Mouse (Mus musculus): ENCODE results near the gene Hemgn. TPM values are rescaled to one million over a fixed set of nuclear protein-coding genes. Genes with fewer than 3 reads are reported as not detected.

Gene Hemgn
- polyA plus RNA-seq, 1 experiment from 2014 or later: 17.6 TPM

Other genes with a start within 250 kb of the Hemgn start
- 18.0 and 20.8 TPM in 2 replicates for gene Xpa, start 217.2 kb downstream of the Hemgn start, polyA plus RNA-seq (2015; fragmentation: Nextera tagmentation; extraction: Ambion mirVana)
- 0.26 and 0.31 TPM in 2 replicates for gene Foxe1, start 69.9 kb downstream of the Hemgn start, polyA plus RNA-seq (2015; fragmentation: Nextera tagmentation; extraction: Ambion mirVana)
- gene Trmo, start 24.1 kb downstream of the Hemgn start, polyA plus RNA-seq (2015; fragmentation: Nextera tagmentation; extraction: Ambion mirVana): 9.9 and 11.0 TPM in 2 replicates
- gene Anp32b, start 37.4 kb upstream of the Hemgn start, polyA plus RNA-seq (2015; fragmentation: Nextera tagmentation; extraction: Ambion mirVana): 184 and 201 TPM in 2 replicates
- gene Nans, start 75.7 kb upstream of the Hemgn start, polyA plus RNA-seq (2015; fragmentation: Nextera tagmentation; extraction: Ambion mirVana): 90.7 and 101 TPM in 2 replicates
- 4.4 and 5.7 TPM in 2 replicates for gene Trim14, start 122.6 kb upstream of the Hemgn start, polyA plus RNA-seq (2015; fragmentation: Nextera tagmentation; extraction: Ambion mirVana)
- 26.4 and 27.1 TPM in 2 replicates for gene Coro2a, start 188.7 kb upstream of the Hemgn start, polyA plus RNA-seq (2015; fragmentation: Nextera tagmentation; extraction: Ambion mirVana)
- gene Tbc1d2, start 236.7 kb upstream of the Hemgn start, polyA plus RNA-seq (2015; fragmentation: Nextera tagmentation; extraction: Ambion mirVana): 2.9 and 3.1 TPM in 2 replicates

All from stomach, embryonic 16.5 days (tissue).